Mouse (Mus musculus) testis, adult 2 months (tissue): Measurements from ENCODE around the gene Cnih3.

ENCODE experiments used
- CTCF ChIP-seq: fragments of 200-500 bp; IDR thresholded peaks from 2 replicates; pipeline ENCODE4 v1.5.1; 2012; ENCODE audit warnings: low read depth, mild to moderate bottlenecking, inconsistent platforms, low read length, moderate library complexity; ENCODE audit not compliant: control insufficient read depth, insufficient read depth, insufficient replicate concordance
- POLR2A ChIP-seq: fragments of 200-500 bp; IDR thresholded peaks from 2 replicates; pipeline ENCODE4 v1.6.1; 2012; ENCODE audit warnings: low read depth, mild to moderate bottlenecking, inconsistent platforms, low read length, moderate library complexity; ENCODE audit not compliant: control insufficient read depth

GRCm38 (mm10) chr1:181426406-181426805, 74.0 kb downstream of the Cnih3 start:
- TF ChIP-seq CTCF (no peak), POLR2A (no peak)
